Mouse (Mus musculus): ENCODE measurements at regions not wholly inside any gene's neighbourhood (a gene's known extent, or its start where the extent isn't known, plus 50 kb on each side); places are given as distances from the start of the nearest gene placed in this dataset.
"Not testable (repeated sequence)": the region's sequence is repeated elsewhere in the genome, so short reads cannot be mapped to it uniquely, and the experiment has no call there.

DNA sequence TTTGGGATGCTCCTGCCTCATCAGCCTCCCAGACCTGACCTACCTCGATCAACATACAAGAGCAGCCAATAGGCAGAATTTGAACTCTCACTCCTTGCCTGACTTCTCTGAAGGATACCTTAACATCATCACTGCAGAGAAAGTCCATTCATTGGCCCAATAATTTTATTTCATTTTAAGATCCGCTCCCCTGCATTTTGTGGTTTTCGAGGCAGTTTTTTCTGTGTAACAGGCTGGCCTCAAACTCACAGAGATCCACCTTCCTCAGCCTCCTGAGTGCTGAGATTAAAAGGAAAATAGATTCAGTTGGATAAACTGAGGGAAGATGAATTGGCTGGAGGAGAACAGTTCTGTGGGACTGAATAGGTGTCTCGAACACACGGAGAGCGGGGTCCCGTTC, 216.4 kb downstream of the Ankrd50 start:
- H3K4me2 ChIP-seq (replicated peaks; ENCODE audit: low read depth, low read length): no peak overlapping the region
- no peak overlapping the region for H3K27ac ChIP-seq (ENCODE audit: low read length)
- no peak overlapping the region for H3K9ac ChIP-seq (replicated peaks; ENCODE audit: low read depth)
- ATAC-seq: no peak
- no peaks in the 10 kb centered on the region for H3K36me3 ChIP-seq (ENCODE audit: insufficient read depth, low read length)
- H3K4me1 ChIP-seq (ENCODE audit: insufficient read depth, low read depth, low read length): no peaks in the 10 kb centered on the region
- TF ChIP-seq EP300 (IDR thresholded peaks at IDR 0.05) (no peak), CTCF (IDR thresholded peaks at IDR 0.05) (no peak)
- no peak overlapping the region for H3K4me3 ChIP-seq (ENCODE audit: low read depth, low read length)
- 94% methylated on average over 7 of the region's 7 CpGs for WGBS
- H3K27me3 ChIP-seq (replicated peaks; ENCODE audit: insufficient read depth, low read length): no peaks in the 10 kb centered on the region
- no peak for DNase-seq (ENCODE audit: low spot score)
- no peaks in the 10 kb centered on the region for H3K9me3 ChIP-seq (ENCODE audit: low read length)

DNA sequence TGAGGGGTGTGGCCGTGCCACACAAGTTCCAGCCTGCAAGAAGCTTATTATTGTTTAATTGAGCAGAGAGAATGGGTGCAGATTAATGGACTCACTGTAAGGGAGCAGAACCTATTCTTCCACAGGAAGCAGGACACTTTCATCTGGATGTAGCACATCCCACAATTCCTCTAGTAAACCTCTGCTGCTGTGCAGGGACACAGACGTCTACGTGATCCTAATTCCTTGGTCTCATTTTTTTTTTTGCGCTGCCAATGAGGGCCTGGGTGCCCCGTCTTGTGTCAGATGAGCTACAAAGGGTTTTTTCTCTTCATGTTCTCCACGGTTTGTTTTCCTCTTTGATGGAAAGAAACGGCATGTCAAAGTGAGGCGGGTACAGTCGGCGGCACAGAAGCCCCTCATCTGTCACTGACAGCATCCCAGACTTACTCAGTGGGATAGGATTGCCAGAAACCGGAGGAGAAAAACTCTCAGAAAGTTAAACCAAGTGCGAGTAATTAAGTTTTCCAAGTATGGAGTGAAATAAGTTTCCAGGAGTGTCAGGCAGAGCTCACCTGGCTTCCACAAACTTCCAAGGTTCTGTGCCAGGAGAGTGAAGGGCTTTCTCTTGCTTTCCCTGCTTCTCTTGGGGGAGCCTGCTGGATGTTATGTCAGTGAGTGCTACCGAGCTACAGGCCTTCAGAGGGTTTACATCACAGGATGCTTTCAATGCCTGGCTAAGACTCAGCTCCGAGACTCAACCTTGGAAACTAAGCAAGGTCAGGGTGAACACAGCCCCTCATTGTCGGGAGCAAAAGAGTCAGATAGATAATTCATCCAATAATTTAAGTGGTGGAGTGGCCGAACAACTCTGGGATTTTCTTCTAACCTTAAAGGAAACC, 221.1 kb downstream of the Ankrd50 start:
- 63% methylated on average over 16 of the region's 16 CpGs for WGBS
- Histone ChIP-seq H3K4me3 (ENCODE audit: low read depth, low read length) (no peak overlapping the region), H3K27me3 (replicated peaks; ENCODE audit: insufficient read depth, low read length) (no peaks in the 10 kb centered on the region), H3K9me3 (ENCODE audit: low read length) (no peaks in the 10 kb centered on the region), H3K4me2 (replicated peaks; ENCODE audit: low read depth, low read length) (no peak overlapping the region), H3K36me3 (ENCODE audit: insufficient read depth, low read length) (no peaks in the 10 kb centered on the region), H3K27ac (ENCODE audit: low read length) (no peak overlapping the region), H3K9ac (replicated peaks; ENCODE audit: low read depth) (no peak overlapping the region), H3K4me1 (ENCODE audit: insufficient read depth, low read depth, low read length) (no peaks in the 10 kb centered on the region)
- no peak for ATAC-seq
- no peak for DNase-seq (ENCODE audit: low spot score)
- TF ChIP-seq CTCF (IDR thresholded peaks at IDR 0.05) (no peak), EP300 (IDR thresholded peaks at IDR 0.05) (no peak)

DNA sequence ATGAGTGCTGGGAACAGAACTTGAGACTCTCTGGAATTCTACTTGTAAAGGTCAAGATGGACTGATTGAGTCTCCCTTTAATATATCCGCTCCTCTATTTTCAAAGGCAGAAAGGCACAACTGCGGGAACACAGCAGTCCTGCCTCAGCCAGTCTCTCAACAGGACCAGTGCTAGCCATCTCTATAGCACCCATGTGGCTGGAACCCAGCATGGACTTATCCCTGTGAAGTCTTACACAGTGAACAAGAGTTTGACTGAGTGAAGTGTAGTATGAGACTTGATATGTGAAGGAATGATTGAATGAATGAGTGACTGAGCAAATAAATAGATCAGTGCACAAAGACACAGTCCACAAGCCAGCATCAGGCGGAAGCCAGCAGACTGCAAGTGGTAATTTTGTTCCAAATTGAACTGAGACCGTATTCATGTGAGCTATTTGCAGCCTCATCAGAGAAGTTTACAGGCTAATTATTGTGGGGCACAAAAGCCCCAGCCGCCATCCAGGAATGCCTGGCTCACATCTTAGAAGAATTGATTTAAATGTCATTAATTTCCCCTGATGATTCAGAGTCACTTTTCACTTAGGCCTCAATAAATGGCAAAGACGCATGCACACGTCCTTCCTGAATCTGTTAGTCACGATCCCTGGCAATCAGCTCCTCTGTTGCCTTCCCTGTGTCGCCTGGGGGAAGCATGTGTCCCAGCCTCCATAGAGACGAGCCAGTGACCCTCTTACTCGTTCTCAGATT, 223.1 kb downstream of the Ankrd50 start:
- H3K36me3 ChIP-seq (ENCODE audit: insufficient read depth, low read length): no peaks in the 10 kb centered on the region
- no peaks in the 10 kb centered on the region for H3K9me3 ChIP-seq (ENCODE audit: low read length)
- ATAC-seq (no peak), DNase-seq (ENCODE audit: low spot score) (no peak)
- TF ChIP-seq CTCF (IDR thresholded peaks at IDR 0.05): no peak
- TF ChIP-seq EP300 (IDR thresholded peaks at IDR 0.05): no peak
- no peaks in the 10 kb centered on the region for H3K4me1 ChIP-seq (ENCODE audit: insufficient read depth, low read depth, low read length)
- no peak overlapping the region for H3K9ac ChIP-seq (replicated peaks; ENCODE audit: low read depth)
- 73% methylated on average over 11 of the region's 11 CpGs for WGBS
- H3K27ac ChIP-seq (ENCODE audit: low read length): no peak overlapping the region
- no peaks in the 10 kb centered on the region for H3K27me3 ChIP-seq (replicated peaks; ENCODE audit: insufficient read depth, low read length)
- no peak overlapping the region for H3K4me2 ChIP-seq (replicated peaks; ENCODE audit: low read depth, low read length)
- H3K4me3 ChIP-seq (ENCODE audit: low read depth, low read length): no peak overlapping the region

DNA sequence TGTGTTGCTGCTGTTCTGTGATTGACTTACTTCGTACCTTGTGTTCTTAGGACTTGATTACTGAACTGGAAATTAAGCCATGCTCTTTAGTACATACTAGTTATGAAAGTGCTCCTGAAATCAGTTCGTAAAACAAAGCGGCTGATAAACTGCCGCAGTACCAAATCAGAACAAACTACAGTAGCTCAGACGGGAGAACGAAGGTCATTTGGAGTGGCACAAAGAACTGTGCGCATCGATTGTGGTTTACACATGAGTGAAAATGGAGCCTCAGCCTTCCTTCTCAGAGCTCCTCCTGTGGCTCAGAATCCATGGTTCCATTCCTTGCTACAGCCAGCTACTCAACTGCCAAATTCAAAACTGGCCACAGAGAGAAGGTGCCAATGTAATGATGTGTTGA, 225.4 kb downstream of the Ankrd50 start:
- ATAC-seq; H3K4me3 ChIP-seq (ENCODE audit: low read depth, low read length); DNase-seq (ENCODE audit: low spot score); H3K9me3 ChIP-seq (ENCODE audit: low read length); H3K4me1 ChIP-seq (ENCODE audit: insufficient read depth, low read depth, low read length); H3K27ac ChIP-seq (ENCODE audit: low read length); H3K4me2 ChIP-seq (replicated peaks; ENCODE audit: low read depth, low read length); H3K27me3 ChIP-seq (replicated peaks; ENCODE audit: insufficient read depth, low read length); H3K36me3 ChIP-seq (ENCODE audit: insufficient read depth, low read length); H3K9ac ChIP-seq (replicated peaks; ENCODE audit: low read depth): not testable (repeated sequence)
- WGBS: 92% methylated on average over 8 of the region's 8 CpGs

DNA sequence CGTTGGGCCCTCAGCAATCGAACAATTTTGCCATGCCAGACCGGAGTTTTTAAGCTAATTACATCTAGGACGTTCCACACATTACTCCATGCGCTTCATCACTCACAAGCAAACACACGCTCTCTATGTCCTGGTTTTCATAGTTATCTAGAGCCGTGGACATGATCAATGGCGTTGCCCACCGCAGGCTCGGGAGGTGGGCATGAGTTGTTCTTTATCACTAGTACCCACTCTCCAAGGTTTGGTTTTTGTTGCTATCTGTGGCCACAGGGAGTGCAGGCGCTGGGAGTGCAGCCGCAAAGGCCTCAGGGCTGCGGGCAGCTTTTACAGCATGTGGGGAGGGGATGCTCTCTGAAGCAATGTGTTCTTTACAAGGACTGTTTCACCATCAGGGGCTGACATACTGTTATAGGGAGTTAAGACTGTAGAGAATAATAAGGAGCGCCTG, 226.8 kb downstream of the Ankrd50 start:
- Histone ChIP-seq H3K4me1 (ENCODE audit: insufficient read depth, low read depth, low read length) (no peaks in the 10 kb centered on the region), H3K9ac (replicated peaks; ENCODE audit: low read depth) (no peak overlapping the region), H3K36me3 (ENCODE audit: insufficient read depth, low read length) (no peaks in the 10 kb centered on the region), H3K4me3 (ENCODE audit: low read depth, low read length) (no peak overlapping the region), H3K27ac (ENCODE audit: low read length) (no peak overlapping the region), H3K4me2 (replicated peaks; ENCODE audit: low read depth, low read length) (no peak overlapping the region), H3K27me3 (replicated peaks; ENCODE audit: insufficient read depth, low read length) (no peaks in the 10 kb centered on the region), H3K9me3 (ENCODE audit: low read length) (no peaks in the 10 kb centered on the region)
- no peak for DNase-seq (ENCODE audit: low spot score)
- no peak for ATAC-seq
- 62% methylated on average over 14 of the region's 14 CpGs for WGBS
- TF ChIP-seq CTCF (IDR thresholded peaks at IDR 0.05) (no peak), EP300 (IDR thresholded peaks at IDR 0.05) (no peak)

DNA sequence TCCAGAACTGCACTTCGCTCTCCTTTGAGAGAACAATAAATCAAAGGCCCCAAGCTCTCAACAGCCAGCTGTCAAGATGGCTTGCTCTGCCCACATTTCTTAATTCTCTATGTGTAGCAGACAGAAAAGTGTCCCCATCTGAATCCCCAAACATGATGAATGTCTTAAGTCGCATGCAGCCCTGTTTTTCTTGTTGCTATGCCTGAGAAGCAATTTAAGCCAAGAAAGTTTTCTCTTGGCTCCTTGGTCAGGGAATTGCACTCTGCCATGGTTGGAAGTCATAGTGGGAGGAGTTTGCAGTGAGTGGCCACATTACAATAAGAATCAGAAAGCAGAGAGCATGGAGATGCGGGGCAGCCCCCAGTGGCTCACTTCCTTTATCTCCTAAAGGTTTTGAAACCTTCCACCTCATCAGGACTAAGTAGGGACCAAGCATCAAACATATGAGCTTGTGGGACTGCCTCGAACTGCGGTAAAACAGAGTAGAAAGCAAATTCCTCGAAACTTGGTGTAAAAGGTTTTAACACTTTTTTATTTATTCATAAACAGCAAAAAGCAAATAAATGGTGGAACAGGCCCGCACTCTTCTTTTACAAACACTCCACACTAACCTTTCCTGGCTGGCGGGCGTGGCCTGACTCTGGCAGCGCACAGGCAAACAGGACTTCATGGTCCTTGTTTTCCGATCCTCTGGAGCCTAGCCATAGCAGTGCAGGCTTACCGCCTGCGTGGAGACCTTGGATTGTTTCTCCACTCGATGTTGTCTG, 227.4 kb downstream of the Ankrd50 start:
- Histone ChIP-seq H3K27ac (ENCODE audit: low read length) (no peak overlapping the region), H3K9ac (replicated peaks; ENCODE audit: low read depth) (no peak overlapping the region), H3K36me3 (ENCODE audit: insufficient read depth, low read length) (no peaks in the 10 kb centered on the region), H3K27me3 (replicated peaks; ENCODE audit: insufficient read depth, low read length) (no peaks in the 10 kb centered on the region), H3K9me3 (ENCODE audit: low read length) (no peaks in the 10 kb centered on the region), H3K4me2 (replicated peaks; ENCODE audit: low read depth, low read length) (no peak overlapping the region), H3K4me3 (ENCODE audit: low read depth, low read length) (no peak overlapping the region), H3K4me1 (ENCODE audit: insufficient read depth, low read depth, low read length) (no peaks in the 10 kb centered on the region)
- 57% methylated on average over 14 of the region's 14 CpGs for WGBS
- ATAC-seq: no peak
- DNase-seq (ENCODE audit: low spot score): no peak
- no peak for TF ChIP-seq EP300 (IDR thresholded peaks at IDR 0.05)
- TF ChIP-seq CTCF (IDR thresholded peaks at IDR 0.05): no peak
